Mouse (Mus musculus): ENCODE results near the gene Wdr73. TPM values are rescaled to one million over a fixed set of nuclear protein-coding genes. Genes with fewer than 3 reads are reported as not detected.

Gene Wdr73
- total RNA-seq, 2 experiments from 2014 or later: 23.3 to 25.6 TPM

- H3K4me3 ChIP-seq: no peak overlapping the region
- DNase-seq (ENCODE audit: extremely low spot score in 1 of 2, low spot score in 2 of 2): no peak
- H3K27ac ChIP-seq: no peak overlapping the region
- no peak for TF ChIP-seq CTCF (IDR thresholded peaks at IDR 0.05)
- intact Hi-C loops (cut with DNase I): loop anchor here (10.0 kb wide), 1 partner anchor 462 kb away; the partner anchor contains the start of gene Fes
Observed at GRCm38 (mm10) chr7:80846709-80847108, 54.4 kb downstream of the Wdr73 start.

GRCm38 (mm10) chr7:80846280-80846678 lies 54.8 kb downstream of the Wdr73 start:
- intact Hi-C loops (cut with DNase I): loop anchor here (10.0 kb wide), 1 partner anchor 461 kb away; the partner anchor contains the start of gene Fes
- TF ChIP-seq CTCF (IDR thresholded peaks at IDR 0.05): no peak
- Histone ChIP-seq H3K27ac (no peak overlapping the region), H3K4me3 (no peak overlapping the region)
- DNase-seq (ENCODE audit: extremely low spot score in 1 of 2, low spot score in 2 of 2): no peak

GRCm38 (mm10) chr7:80845621-80846279 lies 55.3 kb downstream of the Wdr73 start:
- no peak for DNase-seq (ENCODE audit: extremely low spot score in 1 of 2, low spot score in 2 of 2)
- no peak for TF ChIP-seq CTCF (IDR thresholded peaks at IDR 0.05)
- Histone ChIP-seq H3K27ac (no peak overlapping the region), H3K4me3 (no peak overlapping the region)
- intact Hi-C loops (cut with DNase I): loop anchor here (10.0 kb wide), 1 partner anchor 461 kb away; the partner anchor contains the start of gene Fes

- no peak overlapping the region for H3K4me3 ChIP-seq
- no peak for TF ChIP-seq CTCF (IDR thresholded peaks at IDR 0.05)
- no peak for DNase-seq (ENCODE audit: extremely low spot score in 1 of 2, low spot score in 2 of 2)
Observed at GRCm38 (mm10) chr7:80844691-80845090, 56.4 kb downstream of the Wdr73 start.

GRCm38 (mm10) chr7:80843910-80844640 lies 57.0 kb downstream of the Wdr73 start:
- no peak for TF ChIP-seq CTCF (IDR thresholded peaks at IDR 0.05)
- no peak overlapping the region for H3K4me3 ChIP-seq
- intact Hi-C loops (cut with DNase I): loop anchor here (5.0 to 10.0 kb wide), 2 partner anchors 42 to 459 kb away; partner anchors contain the start of gene Fes
- no peak for DNase-seq (ENCODE audit: extremely low spot score in 1 of 2, low spot score in 2 of 2)
- no peak overlapping the region for H3K27ac ChIP-seq

More at GRCm38 (mm10) chr7:80844691-80845090, 56.4 kb downstream of the Wdr73 start:
- no peak overlapping the region for H3K27ac ChIP-seq
- intact Hi-C loops (cut with DNase I): loop anchor here (5.0 to 10.0 kb wide), 2 partner anchors 42 to 460 kb away; partner anchors contain the start of gene Fes

- intact Hi-C loops (cut with DNase I): loop anchor here (5.0 to 10.0 kb wide), 2 partner anchors 41 to 458 kb away; partner anchors contain the start of gene Fes
- no peak for TF ChIP-seq CTCF (IDR thresholded peaks at IDR 0.05)
- no peak overlapping the region for H3K4me3 ChIP-seq
- no peak for DNase-seq (ENCODE audit: extremely low spot score in 1 of 2, low spot score in 2 of 2)
- no peak overlapping the region for H3K27ac ChIP-seq
Observed at GRCm38 (mm10) chr7:80843176-80843575, 57.9 kb downstream of the Wdr73 start.

- Histone ChIP-seq H3K27ac (no peak overlapping the region), H3K4me3 (no peak overlapping the region)
- DNase-seq (ENCODE audit: extremely low spot score in 1 of 2, low spot score in 2 of 2): no peak
- intact Hi-C loops (cut with DNase I): loop anchor here (5.0 to 10.0 kb wide), 2 partner anchors 40 to 457 kb away; partner anchors contain the start of gene Fes
- no peak for TF ChIP-seq CTCF (IDR thresholded peaks at IDR 0.05)
Observed at GRCm38 (mm10) chr7:80842132-80842531, 58.9 kb downstream of the Wdr73 start.

- peak in 1 of 2 experiments; percentile 27 for DNase-seq (ENCODE audit: extremely low spot score in 1 of 2, low spot score in 2 of 2)
- TF ChIP-seq CTCF (IDR thresholded peaks at IDR 0.05): no peak
- Histone ChIP-seq H3K4me3 (no peak overlapping the region), H3K27ac (no peak overlapping the region)
- intact Hi-C loops (cut with DNase I): loop anchor here (5.0 to 10.0 kb wide), 2 partner anchors 39 to 456 kb away; partner anchors contain the start of gene Fes
Observed at GRCm38 (mm10) chr7:80840937-80841336, 60.1 kb downstream of the Wdr73 start.

Other genes with a start within 250 kb of the Wdr73 start
- gene Crtc3, start 212.4 kb downstream of the Wdr73 start, total RNA-seq (2021): 10 to 100 TPM; 14.9 to 16.5 TPM
- 10 to 100 TPM; 26.0 to 27.3 TPM for gene Iqgap1, start 75.3 kb downstream of the Wdr73 start, total RNA-seq (2021)
- 10 to 100 TPM; 15.9 to 16.5 TPM for gene Zscan2, start 40.3 kb downstream of the Wdr73 start, total RNA-seq (2021)
- gene Nmb, start 3.8 kb upstream of the Wdr73 start, total RNA-seq (2021): 1 to 10 TPM; 4.5 to 6.7 TPM
- 10 to 100 TPM; 49.0 to 51.3 TPM for gene Sec11a, start 46.5 kb upstream of the Wdr73 start, total RNA-seq (2021)
- gene Zfp592, start 92.4 kb upstream of the Wdr73 start, total RNA-seq (2021): 10 to 100 TPM; 22.3 to 24.1 TPM
- gene Alpk3, start 156.3 kb upstream of the Wdr73 start, total RNA-seq (2021): under 1 TPM; 0.30 to 0.54 TPM
- gene Slc28a1, start 213.5 kb upstream of the Wdr73 start, total RNA-seq (2021): under 1 TPM; 0.11 to 0.23 TPM

Measured in left cerebral cortex, adult 2 months (tissue).